Mouse (Mus musculus) stomach, embryonic 15.5 days (tissue): Measurements from ENCODE around the gene Rai1. TPM values are rescaled to one million over a fixed set of nuclear protein-coding genes. Genes with fewer than 3 reads are reported as not detected.

ENCODE experiments used
- ATAC-seq: fragments of 200-750 bp; cut with Nextera tagmentation; 2 replicates; pipeline ENCODE4 v1.8.0; 2017; ENCODE audit warnings: low read depth, moderate number of reproducible peaks, moderate TSS enrichment; ENCODE audit not compliant: insufficient read depth, low FRiP score
- H3K27ac ChIP-seq: fragments of 300-500 bp; sonication (generic); 2 replicates; pipeline ENCODE4 v1.5.1; 2015; ENCODE audit warnings: mild to moderate bottlenecking, inconsistent platforms
- H3K27me3 ChIP-seq: fragments of 300-500 bp; sonication (generic); replicated peaks from 2 replicates; pipeline ENCODE4 v1.6.1; 2015; ENCODE audit warnings: inconsistent platforms
- H3K36me3 ChIP-seq: fragments of 300-500 bp; sonication (generic); 2 replicates; pipeline ENCODE4 v1.6.1; 2015; ENCODE audit warnings: inconsistent platforms
- H3K4me1 ChIP-seq: fragments of 300-500 bp; sonication (generic); 2 replicates; pipeline ENCODE4 v1.6.1; 2015; ENCODE audit warnings: inconsistent platforms
- H3K4me2 ChIP-seq: fragments of 300-500 bp; sonication (generic); 2 replicates; pipeline ENCODE4 v1.6.1; 2015; ENCODE audit warnings: mild to moderate bottlenecking, inconsistent platforms
- H3K4me3 ChIP-seq: fragments of 300-500 bp; sonication (generic); replicated peaks from 2 replicates; pipeline ENCODE4 v1.5.1; 2015; ENCODE audit warnings: inconsistent platforms
- H3K9ac ChIP-seq: fragments of 300-500 bp; sonication (generic); 2 replicates; pipeline ENCODE4 v1.6.1; 2015; ENCODE audit warnings: inconsistent platforms
- H3K9me3 ChIP-seq: fragments of 300-500 bp; sonication (generic); 2 replicates; pipeline ENCODE4 v1.6.1; 2016; ENCODE audit warnings: inconsistent platforms
- WGBS: fragments of 180-500 bp; shearing (Covaris S2); methylation state at CpG from one replicate; pipeline ENCODE4 v1.1.7; 2015; 5-methylcytosine and 5-hydroxymethylcytosine counted together
- polyA plus RNA-seq: library from polyadenylated mRNA; unstranded; fragments of >200 nt; fragmentation: Nextera tagmentation; extraction: Ambion mirVana; gene quantifications from 2 replicates; pipeline ENCODE4 v1.2.1, GENCODE M21; 2015

The Rai1 gene
- polyA plus RNA-seq, 1 experiment from 2014 or later: 24.4 TPM

DNA sequence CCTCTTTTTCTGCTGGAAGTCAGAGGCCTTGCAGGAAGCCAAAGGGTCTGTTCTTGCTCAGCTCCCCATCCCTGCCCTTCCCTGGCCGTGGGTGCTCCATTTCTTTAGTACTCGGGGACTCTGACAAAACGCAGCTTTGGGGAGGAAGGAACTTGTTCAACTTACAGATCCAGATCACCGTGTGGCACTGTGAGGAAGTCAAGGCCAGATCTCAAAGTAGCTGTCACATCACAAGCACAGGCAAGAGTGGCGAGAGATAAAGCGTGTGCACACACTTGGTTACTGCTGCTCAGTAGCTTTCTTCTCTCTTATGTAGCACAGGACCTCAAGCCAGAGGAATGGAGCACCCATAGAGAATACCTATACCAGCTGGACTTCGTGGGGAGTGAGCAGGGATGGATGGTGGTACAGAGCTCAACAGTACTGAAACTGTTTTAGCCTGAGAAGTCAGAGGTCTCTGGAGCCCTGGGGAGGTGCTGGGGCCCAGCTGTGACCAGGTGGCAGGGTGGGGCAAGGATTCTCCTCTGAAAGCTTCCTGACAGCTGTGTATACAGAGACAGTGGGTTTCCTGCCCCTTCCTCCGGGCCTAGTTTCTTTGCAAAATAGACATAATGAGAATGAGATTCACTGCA, 5.1 kb upstream of the Rai1 start:
- Histone ChIP-seq H3K9ac (no peak overlapping the region), H3K9me3 (no peaks in the 10 kb centered on the region), H3K4me3 (no peak overlapping the region), H3K27me3 (no peaks in the 10 kb centered on the region), H3K4me1 (peaks cover 21% of the 10 kb centered on the region), H3K36me3 (no peaks in the 10 kb centered on the region), H3K4me2 (no peak overlapping the region), H3K27ac (no peak overlapping the region)
- no peak for ATAC-seq
- WGBS: 48% methylated on average over 8 of the region's 8 CpGs

DNA sequence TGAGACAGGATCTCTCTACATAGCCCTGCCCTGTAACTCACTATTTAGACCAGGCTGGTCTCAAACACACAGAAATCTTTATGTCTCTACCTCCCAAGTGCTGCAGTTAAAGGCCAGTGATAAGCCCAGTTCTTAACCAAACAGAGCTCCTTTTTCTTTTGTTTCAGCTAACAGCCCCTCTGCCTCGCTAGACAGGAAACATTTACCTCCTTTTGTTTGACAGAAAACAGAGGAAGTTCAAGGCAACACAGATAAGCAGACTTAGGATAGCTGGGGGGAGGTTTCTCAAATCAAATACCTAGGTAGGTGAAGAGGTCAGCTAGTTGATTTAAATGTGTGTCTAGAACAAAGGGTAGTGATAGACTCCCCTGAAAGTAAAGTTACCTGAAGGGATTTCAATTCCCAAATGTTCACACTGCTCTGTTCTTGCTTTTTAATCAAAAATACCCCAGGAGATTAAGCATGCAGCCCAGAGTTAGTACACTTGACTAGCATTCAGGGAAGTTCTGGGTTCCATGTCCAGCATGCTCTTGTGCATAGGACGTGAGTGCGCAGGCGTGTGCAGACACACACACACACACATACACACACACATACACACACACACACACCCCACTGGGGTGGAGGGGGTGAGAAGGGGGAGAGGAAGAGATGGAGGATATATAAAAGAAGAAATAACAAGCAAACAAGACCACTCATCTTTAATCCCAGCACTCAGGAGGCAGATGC, 3.8 kb upstream of the Rai1 start:
- WGBS: 51% methylated on average over 4 of the region's 4 CpGs
- ATAC-seq: no peak
- Histone ChIP-seq H3K9ac (no peak overlapping the region), H3K4me3 (no peak overlapping the region), H3K9me3 (no peaks in the 10 kb centered on the region), H3K27me3 (no peaks in the 10 kb centered on the region), H3K4me1 (peaks cover 13% of the 10 kb centered on the region), H3K27ac (0 out of 2 replicates have a peak overlapping the region, but pooled peaks have one; percentile 5), H3K36me3 (no peaks in the 10 kb centered on the region), H3K4me2 (no peak overlapping the region)

DNA sequence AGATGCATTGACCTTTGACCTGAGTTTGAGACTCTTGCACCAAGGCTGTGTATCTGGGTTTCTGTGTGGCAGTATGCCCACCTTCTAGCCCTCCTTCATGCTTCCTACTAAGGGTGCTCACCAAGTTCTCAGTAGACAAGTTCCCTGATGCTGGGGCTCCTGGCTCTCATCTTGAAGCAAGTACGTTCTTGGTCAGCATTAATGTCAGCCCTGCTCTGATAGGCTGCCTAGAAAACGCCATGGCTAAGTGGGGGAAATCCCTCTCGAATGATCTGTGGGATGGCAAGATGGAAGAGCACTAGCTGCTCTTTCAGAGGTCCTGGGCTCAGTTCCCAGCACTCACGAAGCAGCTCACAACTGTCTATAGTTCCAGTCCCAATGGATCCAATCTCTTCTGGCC, 2.8 kb upstream of the Rai1 start:
- H3K27me3 ChIP-seq: no peaks in the 10 kb centered on the region
- 85% methylated on average over 4 of the region's 4 CpGs for WGBS
- H3K4me3 ChIP-seq: no peak overlapping the region
- H3K36me3 ChIP-seq: no peaks in the 10 kb centered on the region
- no peaks in the 10 kb centered on the region for H3K9me3 ChIP-seq
- peaks cover 16% of the 10 kb centered on the region for H3K4me1 ChIP-seq
- no peak for ATAC-seq
- H3K9ac ChIP-seq: no peak overlapping the region
- H3K27ac ChIP-seq: no peak overlapping the region
- H3K4me2 ChIP-seq: no peak overlapping the region

DNA sequence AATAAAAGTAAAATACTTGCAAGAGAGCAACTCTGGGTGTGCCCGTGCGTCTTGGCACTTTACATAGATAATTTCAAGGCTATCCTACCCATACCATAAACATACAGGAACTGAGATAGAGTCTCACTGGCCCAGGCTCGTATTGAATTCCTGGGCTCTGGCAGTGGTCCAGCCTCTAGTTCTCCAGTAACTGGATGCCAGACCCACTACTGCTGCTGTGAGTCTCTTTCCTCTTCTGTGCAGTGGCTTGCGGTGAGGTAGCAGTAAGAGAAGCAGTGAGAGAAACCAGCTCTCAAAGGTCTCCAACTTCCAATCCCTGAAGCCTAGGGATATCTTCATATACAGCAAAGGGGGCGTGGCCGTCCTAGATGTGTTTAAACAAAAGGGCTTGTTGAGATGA, 2.1 kb upstream of the Rai1 start:
- Histone ChIP-seq H3K4me3 (no peak overlapping the region), H3K27ac (peak overlapping the region; percentile 5; the same call in 1 of the 2 replicates), H3K4me1 (peaks cover 20% of the 10 kb centered on the region), H3K9ac (no peak overlapping the region), H3K9me3 (no peaks in the 10 kb centered on the region), H3K27me3 (no peaks in the 10 kb centered on the region), H3K36me3 (no peaks in the 10 kb centered on the region), H3K4me2 (no peak overlapping the region)
- 49% methylated on average over 6 of the region's 6 CpGs for WGBS
- no peak for ATAC-seq

DNA sequence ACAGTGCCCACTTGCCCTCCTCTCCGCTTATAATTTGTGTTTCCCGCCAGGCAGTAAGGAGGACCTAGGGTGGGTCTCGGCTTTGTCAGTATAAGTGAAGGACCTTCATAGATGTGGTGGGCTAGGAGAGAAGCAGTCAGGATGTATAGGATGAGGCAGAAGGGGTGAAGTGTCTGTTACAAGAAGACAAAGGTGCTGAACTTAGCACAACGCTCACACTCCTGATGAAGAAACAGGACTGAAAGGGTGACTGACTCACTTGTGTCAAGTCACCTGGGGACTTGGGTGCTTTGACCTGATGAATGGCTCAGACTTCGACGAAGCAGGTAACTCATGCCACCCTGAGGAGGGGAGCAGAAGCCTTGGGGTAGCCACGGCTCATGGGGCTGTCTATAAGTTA, 1.2 kb upstream of the Rai1 start:
- no peak for ATAC-seq
- Histone ChIP-seq H3K4me2 (no peak overlapping the region), H3K9me3 (no peaks in the 10 kb centered on the region), H3K4me3 (no peak overlapping the region), H3K27me3 (no peaks in the 10 kb centered on the region), H3K4me1 (peaks cover 29% of the 10 kb centered on the region), H3K27ac (no peak overlapping the region), H3K9ac (no peak overlapping the region), H3K36me3 (no peaks in the 10 kb centered on the region)
- 83% methylated on average over 7 of the region's 7 CpGs for WGBS

DNA sequence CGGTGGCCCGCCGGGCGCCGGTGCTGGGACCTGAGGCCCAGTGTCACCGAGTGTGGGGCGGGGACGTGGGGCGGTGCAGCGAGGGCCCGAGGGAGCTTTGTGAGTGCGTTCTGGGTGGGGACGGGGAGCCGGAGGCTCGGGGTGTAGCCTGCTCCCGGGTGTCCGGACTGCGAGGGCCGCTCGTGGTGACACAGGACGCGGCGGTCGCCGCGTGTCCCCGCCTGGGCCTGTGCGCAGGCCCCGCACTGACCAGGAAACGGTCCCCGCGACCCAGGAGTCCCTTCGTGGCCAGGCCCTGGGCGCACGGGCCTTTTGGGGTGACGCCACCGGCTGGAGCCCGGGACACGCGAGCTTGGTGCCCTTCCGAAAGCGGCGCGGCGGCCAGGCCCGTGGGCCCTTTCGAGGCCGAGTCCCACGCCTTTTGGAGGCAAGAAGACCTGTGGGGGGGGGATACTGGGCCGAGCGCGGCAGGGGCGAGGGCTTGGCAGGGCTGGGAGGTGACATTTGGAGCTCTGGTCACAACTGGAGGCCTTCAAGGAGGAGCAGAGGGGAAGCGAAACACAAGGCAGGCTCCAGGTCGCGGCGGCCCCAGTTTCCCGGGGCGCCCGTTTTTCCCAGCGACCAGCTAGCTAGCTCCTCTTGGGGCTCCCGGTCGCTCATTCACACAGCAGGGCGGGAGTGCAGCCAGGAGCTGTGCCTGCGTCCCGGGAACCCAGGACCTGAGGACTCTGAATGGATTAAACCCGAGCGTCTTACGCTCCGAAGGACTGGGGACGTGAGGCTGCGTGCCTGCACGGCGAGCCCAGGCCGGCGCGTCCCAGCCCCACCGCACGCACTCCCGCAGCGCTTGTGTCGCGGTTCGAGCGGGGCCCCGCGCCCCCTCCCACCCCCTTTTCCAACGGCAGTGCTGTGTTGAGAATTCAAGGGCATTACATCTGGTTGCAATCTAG, 1.1 kb downstream of the Rai1 start:
- no peaks in the 10 kb centered on the region for H3K9me3 ChIP-seq
- peaks cover 45% of the 10 kb centered on the region for H3K4me1 ChIP-seq
- under 1% methylated on average over 87 of the region's 88 CpGs for WGBS
- H3K4me2 ChIP-seq: peak overlapping the region; percentile 78
- no peaks in the 10 kb centered on the region for H3K36me3 ChIP-seq
- peak overlapping the region; percentile 99 for H3K9ac ChIP-seq
- H3K4me3 ChIP-seq: peak overlapping the region; percentile 94
- ATAC-seq: peak; percentile 47
- H3K27ac ChIP-seq: peak overlapping the region; percentile 98
- no peaks in the 10 kb centered on the region for H3K27me3 ChIP-seq

DNA sequence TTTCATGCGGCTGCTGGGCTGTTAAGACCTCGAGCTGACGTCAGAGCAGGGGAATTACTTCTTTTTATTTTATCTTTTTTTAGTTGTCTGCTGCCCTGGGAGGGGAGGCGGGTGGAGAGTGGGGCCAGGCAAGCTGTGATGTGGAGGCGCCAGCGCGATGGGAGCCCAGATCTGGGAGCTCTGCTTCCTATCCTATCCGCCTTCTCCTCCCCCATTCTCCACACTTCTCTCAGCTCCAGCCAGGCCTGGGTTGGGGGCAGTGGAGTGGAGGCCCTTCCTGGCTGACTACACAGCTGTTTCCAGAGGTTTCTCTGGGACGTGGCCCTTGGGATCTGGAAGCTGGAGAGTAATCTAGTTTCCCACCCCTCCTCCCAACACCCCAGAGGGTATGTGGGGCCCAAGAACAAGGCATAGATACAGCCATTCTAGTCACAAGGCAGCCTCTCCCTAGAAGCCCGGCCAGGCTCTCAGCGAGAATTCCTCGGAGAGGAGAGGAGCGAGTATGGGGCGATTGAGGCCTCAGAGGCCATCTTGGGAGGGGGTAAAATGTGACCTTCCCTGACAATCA, 1.8 kb downstream of the Rai1 start:
- H3K4me2 ChIP-seq: peak overlapping the region; percentile 78
- H3K4me1 ChIP-seq: peaks cover 52% of the 10 kb centered on the region
- 0% methylated on average over 14 of the region's 14 CpGs for WGBS
- H3K27me3 ChIP-seq: no peaks in the 10 kb centered on the region
- peak; percentile 15; the same call in 1 of the 2 replicates for ATAC-seq
- H3K9ac ChIP-seq: peak overlapping the region; percentile 99
- H3K4me3 ChIP-seq: peak overlapping the region; percentile 94
- no peaks in the 10 kb centered on the region for H3K9me3 ChIP-seq
- peak overlapping the region; percentile 98 for H3K27ac ChIP-seq
- H3K36me3 ChIP-seq: no peaks in the 10 kb centered on the region

DNA sequence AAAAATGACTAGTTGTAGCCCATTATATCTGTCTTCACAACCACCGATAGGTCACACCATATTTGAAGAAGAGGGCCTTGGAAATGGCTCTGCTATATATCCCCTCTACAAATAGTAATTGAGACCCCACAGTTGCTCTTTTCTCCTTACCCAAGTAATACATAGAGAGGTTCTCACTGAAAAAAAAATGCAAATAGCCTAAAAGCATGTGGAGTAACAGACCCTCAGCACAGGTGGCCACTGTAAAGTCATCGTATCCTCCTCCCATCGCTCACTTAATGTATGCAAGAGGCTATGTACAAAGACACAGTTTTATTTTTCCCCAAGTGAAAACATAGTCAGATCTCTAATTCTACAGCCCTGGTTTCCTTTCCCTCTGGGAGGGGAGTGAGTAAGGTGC, 2.6 kb downstream of the Rai1 start:
- ATAC-seq: no peak
- peaks cover 60% of the 10 kb centered on the region for H3K4me1 ChIP-seq
- 69% methylated on average over 3 of the region's 3 CpGs for WGBS
- H3K36me3 ChIP-seq: no peaks in the 10 kb centered on the region
- H3K27me3 ChIP-seq: no peaks in the 10 kb centered on the region
- no peak overlapping the region for H3K9ac ChIP-seq
- peak overlapping the region; percentile 98 for H3K27ac ChIP-seq
- H3K4me3 ChIP-seq: no peak overlapping the region
- H3K9me3 ChIP-seq: no peaks in the 10 kb centered on the region
- H3K4me2 ChIP-seq: peak overlapping the region; percentile 78

DNA sequence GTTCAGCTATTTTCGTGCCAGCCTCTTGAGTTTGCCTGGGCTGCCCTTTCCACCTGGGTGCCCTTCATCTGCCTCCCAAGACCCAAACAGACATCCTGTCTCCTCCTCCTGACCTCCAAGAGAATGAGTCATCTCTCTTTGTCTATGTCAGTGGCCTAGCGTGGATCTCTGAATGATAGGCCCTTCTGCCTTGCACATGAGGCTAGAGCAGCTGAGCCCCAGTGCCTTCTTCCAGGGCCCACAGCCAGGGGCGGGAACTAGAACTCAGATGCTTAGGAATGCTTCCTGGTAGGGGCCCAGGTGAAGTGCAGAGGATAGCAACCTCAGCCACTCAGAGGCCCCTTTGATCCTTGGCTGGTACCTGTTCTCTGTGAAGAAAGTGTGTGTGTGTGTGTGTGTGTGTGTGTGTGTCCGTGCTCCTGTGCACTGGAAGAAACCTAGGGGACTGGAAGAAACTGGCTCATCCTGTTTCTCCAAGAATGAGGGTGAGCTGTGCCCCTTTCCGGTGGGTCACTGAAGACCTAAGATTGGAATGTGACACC, 3.9 kb downstream of the Rai1 start:
- Histone ChIP-seq H3K9ac (no peak overlapping the region), H3K27me3 (no peaks in the 10 kb centered on the region), H3K4me1 (peaks cover 70% of the 10 kb centered on the region), H3K4me2 (peak overlapping the region; percentile 19), H3K9me3 (no peaks in the 10 kb centered on the region), H3K27ac (peak overlapping the region; percentile 98), H3K4me3 (no peak overlapping the region), H3K36me3 (no peaks in the 10 kb centered on the region)
- ATAC-seq: peak; percentile 24; the same call in 1 of the 2 replicates
- WGBS: 25% methylated on average over 5 of the region's 5 CpGs

DNA sequence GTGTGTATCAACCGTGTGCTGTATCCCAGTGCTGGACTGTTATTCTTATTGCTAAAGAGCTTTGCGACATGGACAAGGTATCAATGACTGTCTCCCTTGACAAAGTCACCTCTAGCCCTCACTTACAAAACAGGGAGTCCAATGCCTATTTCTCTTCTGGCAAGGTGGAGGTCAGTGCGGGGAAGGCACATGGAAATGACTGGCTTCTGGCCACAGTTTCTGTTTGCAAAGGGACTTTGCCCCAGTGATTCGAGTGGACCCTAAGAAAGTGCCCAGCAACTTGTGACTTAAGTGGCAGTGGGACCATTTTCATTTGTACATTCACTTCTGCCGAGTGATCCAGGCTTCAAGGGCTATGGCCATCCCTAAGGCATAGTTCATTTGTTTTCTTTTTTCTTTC, 5.6 kb downstream of the Rai1 start:
- H3K4me2 ChIP-seq: no peak overlapping the region
- H3K27me3 ChIP-seq: no peaks in the 10 kb centered on the region
- H3K9ac ChIP-seq: no peak overlapping the region
- H3K9me3 ChIP-seq: no peaks in the 10 kb centered on the region
- no peak overlapping the region for H3K4me3 ChIP-seq
- WGBS: 59% methylated on average over 5 of the region's 5 CpGs
- no peaks in the 10 kb centered on the region for H3K36me3 ChIP-seq
- peak overlapping the region; percentile 98; the same call in 1 of the 2 replicates for H3K27ac ChIP-seq
- no peak for ATAC-seq
- peaks cover 78% of the 10 kb centered on the region for H3K4me1 ChIP-seq

DNA sequence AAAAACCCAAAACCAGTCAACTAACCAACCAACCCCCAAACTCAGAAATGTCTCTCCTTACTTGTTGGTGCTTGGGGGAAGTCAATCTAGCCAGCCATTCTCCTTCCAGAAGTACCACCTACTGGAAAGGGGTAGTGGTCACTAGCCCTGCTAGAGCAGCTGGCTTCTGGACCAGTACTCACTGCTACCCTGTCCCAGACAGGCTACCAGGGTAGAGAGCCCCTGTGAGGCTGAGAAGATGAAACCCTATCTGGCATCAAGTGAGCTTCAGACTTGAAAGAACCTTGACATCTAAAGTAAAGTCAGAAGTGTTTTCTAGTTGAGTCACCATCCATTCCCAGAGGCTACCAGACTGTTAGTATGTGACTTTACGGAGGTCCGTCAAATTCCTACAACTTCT, 6.8 kb downstream of the Rai1 start:
- peak overlapping the region; percentile 98; the same call in 1 of the 2 replicates for H3K27ac ChIP-seq
- no peaks in the 10 kb centered on the region for H3K9me3 ChIP-seq
- ATAC-seq: no peak
- H3K27me3 ChIP-seq: no peaks in the 10 kb centered on the region
- H3K36me3 ChIP-seq: no peaks in the 10 kb centered on the region
- no peak overlapping the region for H3K9ac ChIP-seq
- WGBS: 91% methylated on average over 2 of the region's 2 CpGs
- peaks cover 86% of the 10 kb centered on the region for H3K4me1 ChIP-seq
- H3K4me3 ChIP-seq: no peak overlapping the region
- H3K4me2 ChIP-seq: no peak overlapping the region
